Mouse (Mus musculus) kidney, postnatal 10 days (tissue): Measurements from ENCODE around the gene Aacs.
"Not testable (repeated sequence)": the region's sequence is repeated elsewhere in the genome, so short reads cannot be mapped to it uniquely, and the experiment has no call there.

Experiments
- DNase-seq: peaks from one replicate; pipeline ENCODE4 v3.0.0; 2021; ENCODE audit warnings: mixed read lengths

The Aacs gene

DNA sequence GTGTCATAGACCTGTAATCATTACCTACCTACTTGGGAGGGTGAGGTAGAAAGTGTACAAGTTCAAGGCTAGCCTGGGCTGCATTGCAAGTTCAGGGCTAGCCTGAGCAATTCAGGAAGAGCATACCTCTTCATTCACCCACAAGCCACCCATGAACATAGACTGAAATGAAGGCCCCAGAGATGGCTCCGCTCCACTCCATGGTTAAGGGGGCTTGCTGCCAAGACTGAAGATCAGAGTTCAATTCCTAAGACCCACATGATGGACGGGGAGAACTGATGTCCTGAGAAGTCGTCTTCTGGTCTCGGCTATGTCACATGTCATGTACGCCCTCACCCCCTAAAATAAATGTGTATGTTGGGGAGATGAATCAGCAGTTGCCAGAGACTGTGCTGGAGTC, 9.1 kb upstream of the Aacs start:
- DNase-seq = no peak

DNA sequence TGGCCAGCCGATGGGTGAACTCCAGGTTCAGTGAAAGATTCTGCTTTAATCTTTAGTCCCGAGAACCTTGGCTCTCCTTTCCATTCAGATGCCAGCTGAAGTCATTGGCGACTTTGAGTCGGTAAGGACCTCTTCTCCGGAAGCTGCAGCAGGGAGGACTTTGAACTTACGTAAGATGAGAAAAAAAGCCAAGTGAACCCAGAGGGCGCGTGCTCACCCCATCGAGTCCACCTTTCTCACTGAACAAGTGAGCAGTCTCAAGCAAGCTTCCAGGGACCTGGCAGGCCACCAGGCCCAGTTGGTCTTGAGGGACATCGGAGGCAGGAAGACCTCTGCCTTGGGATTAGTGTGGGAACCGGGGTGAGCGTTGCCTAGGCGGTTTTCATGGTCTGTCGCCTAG, 8.4 kb upstream of the Aacs start:
- peak; percentile 73 for DNase-seq

DNA sequence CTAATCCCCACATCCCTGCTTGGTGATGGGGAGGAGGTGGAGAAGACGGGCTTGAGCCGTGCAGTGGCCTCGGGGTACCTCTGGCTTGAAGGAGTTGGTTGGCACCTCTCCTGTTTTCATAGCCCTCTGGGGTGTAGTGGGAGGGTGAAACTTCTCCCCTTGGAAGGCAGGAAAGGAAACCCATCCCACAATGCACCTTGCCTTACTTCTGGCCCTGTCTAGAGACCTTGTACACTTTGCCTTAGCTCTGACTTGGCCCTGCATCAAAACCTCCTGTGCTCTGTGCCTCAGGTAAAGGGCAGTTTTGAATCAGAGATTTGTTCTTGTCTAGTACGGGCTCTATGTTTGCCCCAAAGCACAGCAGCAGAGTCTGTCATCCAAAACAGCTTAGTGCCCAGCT, 4.9 kb upstream of the Aacs start:
- DNase-seq = no peak

DNA sequence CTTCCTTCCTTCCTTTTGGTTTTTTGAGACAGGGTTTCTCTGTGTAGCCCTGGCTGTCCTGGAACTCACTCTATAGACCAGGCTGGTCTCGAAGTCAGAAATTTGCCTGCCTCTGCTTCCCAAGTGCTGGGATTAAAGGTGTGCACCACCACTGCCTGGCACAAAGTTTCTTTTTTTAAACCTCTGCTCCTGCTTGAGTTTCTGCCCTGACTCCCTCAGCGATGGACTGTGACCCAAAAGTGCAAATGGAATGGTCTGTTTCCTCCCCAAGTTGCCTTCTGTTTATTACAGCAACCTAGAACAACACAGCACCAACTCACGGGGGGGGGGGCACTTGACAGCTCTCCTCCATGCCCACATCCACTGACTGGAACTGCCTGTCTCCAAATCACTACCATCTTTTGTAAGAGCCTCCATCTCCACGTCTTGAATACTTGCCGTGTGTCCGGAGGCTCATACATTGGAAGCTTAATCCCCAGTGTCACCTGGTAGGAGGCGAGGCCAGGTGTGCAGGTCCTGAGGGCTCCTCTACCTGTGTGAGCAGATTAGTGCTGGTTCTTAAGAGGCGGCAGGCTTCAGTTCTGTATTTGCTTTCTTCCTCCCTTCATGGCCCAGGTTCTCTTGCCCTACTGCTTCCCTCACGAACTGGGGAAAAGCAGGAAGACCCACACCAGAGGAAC, 2.7 kb upstream of the Aacs start:
- DNase-seq = no peak

DNA sequence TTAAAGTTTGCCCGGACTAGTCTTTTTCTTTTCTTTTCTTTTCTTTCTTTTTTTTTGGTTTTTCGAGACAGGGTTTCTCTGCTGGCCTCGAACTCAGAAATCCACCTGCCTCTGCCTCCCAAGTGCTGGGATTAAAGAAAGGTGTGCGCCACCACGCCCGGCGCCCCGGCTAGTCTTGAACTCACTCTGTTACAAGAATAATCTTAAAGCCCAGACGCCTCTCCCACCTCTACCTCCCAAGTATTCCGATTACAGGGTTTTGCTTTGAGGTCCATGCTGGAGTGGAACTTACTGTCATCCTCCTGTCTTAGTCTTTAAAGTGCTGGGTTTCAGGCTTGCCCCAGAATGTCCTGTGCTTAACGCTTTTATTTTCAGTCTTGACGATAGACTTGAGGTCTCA, 584 bp upstream of the Aacs start:
- no peak for DNase-seq

DNA sequence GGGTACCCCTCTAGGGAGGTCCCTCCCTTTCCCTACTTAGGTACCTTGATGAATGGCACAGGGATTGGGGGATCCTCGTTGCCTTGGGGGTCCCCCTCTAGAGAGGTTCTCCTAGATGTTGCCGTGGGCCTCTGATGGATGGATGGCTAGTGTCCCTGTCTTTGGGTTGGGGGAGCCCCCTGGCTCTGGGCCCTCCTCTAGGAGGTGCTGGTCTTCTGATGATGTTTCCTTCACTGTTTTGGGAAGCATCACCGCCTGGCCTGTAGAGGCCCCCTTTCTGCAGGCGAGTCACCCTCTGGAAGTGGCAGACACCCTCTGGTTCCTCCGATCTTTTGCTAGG, 642 bp downstream of the Aacs start:
- DNase-seq = no peak

DNA sequence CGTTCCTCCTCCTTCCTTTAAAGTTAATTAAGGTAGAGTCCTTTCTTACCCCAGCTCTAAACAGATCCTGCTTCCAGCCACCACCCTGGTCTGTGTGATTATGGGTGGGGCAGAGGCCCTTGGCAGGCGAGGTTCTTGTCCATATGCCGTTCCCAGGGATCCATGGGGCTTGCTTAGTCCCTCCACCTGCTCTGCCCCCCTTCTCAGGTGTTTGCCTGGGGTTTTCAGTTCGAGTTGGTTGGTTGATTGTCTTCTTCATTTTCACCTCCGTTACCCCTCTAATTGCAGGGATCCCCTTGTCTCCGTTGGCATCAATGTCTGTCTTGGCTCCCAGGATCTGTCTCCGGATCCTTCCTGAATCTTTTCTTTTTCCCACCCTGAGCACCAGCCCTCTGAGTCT, 1.2 kb downstream of the Aacs start:
- DNase-seq = no peak

DNA sequence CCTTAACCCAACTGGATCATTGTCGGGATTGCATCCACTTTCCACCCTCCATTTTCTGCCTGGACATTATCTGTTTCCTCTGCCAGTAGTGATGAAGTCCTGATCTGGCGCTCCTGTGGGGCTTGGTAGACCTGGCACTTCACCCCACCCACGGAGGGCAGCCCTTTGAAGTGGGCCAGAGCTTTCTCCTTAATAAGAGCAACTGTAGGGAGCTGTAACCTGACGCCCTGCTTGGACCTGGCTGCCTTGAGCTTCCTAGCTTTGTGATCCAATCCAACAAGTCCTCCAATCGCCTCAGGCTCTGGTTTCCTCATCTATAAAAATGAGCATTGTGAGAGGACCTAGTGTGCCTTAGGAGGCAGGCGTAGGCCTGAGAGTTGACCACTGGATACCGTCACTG, 1.9 kb downstream of the Aacs start:
- no peak for DNase-seq

DNA sequence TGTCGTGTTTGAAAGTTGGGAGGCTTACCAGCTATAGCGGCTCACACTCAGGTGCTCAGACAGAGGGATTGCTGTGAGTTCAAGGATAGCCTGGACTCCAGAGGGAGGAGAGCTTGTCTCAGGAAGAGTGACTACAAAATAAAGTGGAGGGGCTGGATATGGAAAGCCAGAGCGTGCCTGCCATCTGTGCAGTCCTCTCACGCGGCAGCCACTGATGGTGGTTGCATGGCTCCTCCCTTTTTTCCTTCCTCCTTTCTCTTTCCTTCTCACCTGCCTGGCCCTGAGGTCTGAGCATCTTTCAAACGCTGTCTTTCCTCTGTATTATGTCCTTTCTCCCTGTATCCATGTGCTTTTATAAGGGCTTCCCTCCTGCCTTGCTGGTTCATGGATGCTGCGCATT, 2.4 kb downstream of the Aacs start:
- DNase-seq = no peak

DNA sequence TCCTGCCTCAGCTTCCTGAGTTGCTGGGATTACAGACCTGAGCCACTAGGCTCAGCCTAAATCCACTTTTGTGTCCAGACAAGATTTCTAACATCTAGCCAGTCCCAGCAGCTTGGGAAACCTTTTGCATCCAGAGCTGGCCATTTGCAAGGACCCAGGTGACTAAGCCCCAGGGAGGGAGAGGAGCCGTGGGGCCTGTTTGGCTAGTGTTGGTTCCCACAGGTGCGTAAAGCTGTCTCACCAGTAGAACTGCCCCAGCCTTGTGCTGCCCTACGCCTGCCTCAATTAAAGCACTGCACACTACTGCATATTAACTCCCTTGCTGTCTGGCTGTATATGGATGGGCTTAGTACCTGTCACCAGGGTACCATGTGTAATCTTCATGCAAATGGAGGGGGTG, 3.8 kb downstream of the Aacs start:
- no peak for DNase-seq

DNA sequence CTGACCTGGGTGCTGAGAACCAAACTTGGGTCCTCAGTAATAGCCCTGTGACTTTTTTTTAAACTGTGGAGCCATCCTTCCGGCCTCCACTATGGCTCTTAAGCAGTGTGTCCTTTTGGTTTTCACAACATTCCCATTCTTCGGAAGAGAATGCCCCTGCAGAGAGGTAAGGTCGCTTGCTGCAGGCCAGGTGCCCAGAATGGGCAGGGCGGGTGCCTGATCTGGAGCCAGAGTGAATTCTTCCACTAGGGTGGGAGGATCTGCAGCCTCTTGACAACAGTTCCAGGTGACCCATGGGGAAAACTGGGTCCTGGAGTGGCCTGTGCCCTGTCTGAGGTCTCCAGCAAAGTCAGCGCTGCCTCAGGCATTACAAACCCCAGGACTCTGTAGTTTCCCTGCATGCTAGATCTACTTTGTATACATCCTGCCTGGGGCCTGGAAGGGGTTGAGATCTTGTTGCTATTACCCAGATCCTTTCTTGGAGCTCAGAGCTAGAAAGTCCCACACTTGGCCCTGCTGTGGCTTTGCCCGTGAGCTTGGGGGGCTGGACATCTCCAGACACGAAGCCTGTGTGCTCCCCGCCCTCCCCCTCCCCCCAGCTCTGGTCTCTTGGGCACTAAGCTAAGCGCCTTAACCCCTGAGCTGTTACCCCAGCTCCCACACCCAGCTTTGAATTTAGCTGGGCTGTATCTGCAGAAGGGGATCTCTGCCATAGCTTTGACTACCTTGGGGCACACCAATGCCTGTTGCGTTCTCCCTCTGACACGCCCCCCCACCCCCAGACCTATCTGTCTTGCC, 5.0 kb downstream of the Aacs start:
- no peak for DNase-seq

DNA sequence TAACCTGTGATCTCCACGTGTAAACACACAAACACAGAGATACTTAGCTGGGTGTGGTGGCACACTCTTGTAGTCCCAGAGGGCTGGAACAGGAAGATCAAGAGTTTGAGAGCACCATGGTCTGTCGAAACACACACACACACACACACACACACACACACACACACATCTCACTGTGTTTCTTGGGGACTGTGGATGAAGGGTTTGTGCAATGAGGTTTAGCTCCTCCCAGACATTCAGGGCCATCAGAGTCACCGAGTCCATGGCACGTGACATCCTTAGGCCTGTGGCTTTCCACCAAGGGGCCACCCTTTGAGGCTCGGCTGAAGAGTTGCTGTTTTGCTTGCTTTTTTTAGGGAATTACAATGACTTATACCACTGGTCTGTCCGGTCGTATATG, 6.9 kb downstream of the Aacs start:
- DNase-seq = no peak

DNA sequence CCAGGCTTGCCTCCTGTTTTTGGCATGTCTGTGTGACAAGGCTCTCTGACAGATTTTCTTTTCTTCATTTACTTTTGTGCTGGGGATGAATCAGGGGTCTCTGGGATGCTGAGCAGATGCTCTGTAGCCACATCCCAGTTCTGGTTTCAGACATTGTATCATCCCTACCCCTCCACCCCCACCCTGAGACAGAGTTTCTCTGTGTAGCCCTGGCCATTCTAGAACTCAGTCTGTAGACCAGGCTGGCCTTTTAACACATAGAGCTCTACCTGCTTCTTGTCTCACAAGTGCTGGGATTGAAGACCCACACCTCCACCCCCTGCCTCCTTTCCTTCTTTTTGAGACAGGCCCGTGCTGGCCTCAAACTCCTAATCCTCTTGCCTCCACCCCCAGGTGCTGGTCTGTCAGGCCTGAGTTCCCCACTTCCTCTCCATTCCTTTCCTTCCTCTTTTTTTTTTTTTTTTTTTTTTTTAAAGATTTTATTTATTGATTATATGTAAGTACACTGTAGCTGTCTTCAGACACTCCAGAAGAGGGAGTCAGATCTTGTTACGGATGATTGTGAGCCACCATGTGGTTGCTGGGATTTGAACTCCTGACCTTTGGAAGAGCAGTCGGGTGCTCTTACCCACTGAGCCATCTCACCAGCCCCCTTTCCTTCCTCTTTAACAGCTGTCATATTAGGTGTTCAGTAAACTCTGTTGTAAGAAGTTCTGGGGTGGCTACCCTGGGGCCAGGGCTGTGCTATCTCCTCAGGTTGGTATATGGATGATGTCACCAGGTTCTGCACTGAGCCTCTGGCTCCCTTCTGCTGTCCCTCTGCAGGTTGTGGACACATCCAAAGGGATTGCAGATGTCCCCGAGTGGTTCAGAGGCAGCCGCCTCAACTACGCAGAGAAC, 8.3 kb downstream of the Aacs start:
- DNase-seq = no peak

DNA sequence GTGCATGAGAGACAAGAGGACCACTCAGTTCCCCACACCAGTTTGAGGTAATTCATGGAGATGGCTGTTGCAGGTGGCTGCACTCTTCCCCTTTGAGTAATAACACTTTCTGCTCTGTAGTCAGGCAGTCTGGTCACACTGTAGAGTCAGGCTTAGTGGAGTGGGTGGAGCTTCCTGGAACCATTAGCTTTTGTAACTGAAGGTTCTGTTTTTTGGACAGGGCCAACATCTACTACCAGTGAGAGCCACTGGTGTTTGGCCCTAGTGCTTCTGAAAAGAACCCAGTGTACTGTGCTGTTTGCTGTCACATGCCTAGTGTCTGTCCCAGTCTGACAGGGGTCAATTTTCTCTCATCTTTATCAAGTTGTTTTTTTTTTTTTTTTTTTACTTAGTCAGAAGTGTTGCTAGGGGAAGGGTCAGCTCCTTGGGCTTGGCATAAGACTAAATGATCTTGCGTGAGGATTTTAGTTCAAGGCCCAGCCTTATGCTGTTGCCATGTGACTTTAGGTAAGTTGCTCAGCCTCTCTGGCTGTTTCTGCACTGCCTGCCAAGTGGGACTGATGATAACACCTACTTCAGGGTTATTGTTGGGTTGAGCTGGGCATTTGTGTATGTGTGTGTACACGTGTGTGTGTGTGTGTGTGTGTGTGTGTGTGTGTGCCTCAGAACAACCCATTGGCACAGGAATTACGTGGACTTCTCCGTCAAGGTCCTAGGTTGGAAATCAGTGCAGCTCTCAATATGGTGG, 9.6 kb downstream of the Aacs start:
- DNase-seq = no peak

DNA sequence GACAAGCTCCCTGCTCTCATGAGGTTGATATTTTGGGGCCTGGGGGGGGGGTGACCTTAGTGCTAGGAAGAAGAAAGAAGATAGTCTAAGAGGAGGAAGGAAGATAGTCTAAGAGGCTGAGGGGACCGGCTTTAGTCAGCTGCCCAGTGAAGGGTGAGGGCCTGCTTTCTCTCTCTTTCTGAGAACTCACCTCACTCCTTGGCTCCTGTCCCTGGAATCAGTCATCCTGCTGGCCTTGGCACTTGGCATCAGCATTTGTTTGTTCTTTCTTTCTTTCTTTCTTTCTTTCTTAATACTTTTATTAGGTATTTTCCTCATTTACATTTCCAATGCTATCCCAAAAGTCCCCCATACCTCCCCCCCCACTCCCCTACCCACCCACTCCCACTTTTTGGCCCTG, 10.5 kb downstream of the Aacs start:
- DNase-seq = no peak

DNA sequence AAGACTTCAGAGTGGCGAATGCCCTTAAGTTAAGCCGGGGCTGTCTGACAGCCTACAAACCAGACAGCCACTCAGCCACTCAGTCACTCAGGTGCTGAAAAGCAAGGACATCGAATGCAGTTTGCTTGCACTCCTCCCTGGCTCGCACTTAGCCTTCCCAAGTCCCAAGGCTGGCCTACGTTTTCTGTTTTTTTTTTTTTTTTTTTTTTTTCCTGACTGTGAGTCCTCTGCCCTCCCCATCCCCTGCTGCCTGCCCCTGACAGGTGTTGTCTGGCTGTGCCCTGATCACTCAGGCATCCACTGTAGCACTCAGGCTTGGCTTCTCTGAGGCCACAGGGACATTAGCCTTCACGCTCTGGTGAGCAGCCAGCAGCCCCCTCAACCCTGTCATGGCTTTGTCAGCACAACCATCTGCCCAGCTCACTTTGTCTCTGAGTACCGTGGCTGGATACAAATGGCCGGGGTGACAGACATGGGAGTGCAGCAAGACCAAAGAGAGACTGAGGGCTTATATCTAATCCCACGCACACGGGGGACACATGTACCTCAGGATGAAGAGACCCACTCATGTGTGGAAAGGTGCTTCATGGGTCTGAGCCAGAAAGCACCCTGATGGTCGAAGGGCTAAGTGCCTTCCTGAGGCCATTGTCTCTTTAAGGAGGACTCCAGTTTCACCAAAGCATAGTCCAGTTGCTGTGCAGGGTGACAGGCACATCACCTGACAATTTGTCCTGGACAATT, 11.9 kb downstream of the Aacs start:
- peak; percentile 79 for DNase-seq

DNA sequence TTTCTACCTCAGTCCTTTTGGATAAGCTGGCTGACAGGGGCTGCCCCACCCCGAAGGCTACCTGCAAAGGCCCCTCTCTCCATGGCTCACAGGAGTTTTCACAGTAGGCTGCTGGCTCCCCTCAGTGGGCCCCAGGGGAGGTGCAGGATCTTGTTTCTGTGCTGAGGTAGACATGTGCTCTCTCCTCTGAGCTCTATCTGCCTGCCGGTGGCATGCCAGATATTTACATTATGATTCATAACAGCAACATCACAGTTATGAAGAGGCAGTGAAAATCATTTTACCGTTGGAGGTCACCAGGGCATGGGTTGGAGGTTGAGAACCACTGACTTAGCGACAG, 12.5 kb downstream of the Aacs start:
- DNase-seq = peak; percentile 57

DNA sequence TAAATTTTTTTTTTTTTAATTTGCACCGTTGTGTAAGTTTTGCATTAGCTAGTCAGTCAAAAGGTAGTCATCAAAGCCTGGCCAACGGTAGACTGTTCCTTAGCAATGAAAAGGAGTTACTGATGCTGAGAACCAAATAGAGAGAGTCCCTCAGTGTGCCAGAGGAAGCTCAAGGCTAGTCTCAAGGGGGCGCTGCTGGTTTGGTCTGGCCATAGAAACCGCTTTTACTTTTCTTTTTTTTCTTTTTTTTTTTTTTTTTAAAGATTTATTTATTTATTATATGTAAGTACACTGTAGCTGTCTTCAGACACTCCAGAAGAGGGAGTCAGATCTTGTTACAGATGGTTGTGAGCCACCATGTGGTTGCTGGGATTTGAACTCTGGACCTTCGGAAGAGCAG, 13.3 kb downstream of the Aacs start:
- DNase-seq = not testable (repeated sequence)

DNA sequence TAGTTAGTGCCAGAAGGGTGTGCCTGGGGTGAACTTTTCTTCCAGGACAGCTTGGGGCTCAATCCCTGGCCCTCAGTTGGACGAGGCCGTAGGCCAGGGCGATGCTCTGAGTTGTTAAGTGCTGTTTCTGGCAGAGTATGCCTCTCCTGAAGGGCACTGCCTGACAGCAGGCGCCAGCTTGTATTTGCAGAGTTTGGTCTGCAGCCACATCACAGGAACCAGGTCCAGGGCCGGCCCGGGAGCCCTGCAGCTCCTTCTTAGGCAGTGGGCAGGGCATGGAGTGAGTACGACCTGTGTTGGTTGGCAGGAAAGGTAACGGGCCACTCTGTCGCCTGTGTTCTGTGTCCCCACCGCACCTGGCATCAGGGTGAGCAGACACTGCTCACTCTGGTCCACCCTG, 15.5 kb downstream of the Aacs start:
- no peak for DNase-seq

DNA sequence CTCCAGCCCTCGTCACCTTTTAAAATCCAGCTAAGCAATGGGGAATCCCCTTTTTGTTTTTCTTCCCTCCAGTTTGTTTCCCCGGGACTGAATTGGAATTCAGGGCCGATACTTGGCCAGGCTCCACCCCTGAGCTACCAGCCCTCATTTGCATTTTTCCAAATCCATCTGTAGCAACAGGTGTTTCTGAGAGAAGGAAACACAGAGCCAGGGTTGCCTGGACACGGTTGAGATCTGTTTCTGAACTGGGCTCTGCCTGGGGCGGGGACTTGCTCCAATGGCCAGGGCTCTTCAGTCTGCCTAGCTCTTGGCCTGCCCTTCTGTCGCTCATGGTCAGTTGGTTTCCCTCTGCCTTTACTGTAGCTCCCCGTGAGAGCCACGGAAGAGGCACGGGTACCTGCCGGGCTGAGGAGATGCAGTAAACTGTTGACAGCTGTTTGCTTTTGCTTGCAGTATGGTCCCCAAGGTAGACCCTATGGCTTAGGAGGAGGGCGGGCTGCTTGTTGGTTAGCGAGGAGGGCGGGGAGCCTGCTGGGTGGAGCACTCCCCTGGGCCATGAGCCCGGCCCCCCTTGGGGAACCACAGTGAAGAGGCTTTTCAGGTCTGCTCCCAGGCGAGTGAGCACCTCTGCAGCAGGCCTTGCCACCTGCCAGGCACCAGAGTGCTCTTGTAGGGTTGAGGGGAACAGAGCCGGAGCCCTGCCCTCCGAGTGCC, 16.9 kb downstream of the Aacs start:
- no peak for DNase-seq

DNA sequence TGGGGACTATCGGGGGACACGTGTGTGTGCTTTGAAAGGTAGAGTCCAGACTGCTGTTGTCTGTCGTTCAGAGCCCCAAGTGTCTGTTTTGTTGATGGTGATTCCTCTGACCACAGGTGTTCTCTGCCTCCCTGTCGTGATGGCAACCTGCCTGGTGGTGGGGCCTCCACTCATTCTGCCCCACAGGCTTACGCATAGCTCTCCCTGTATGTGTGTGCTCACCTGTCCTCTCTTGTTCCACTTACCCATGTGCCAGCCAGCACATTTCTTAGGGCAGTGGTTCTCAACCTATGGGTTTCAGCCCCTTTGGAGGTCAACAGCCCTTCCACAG, 17.4 kb downstream of the Aacs start:
- DNase-seq = no peak

DNA sequence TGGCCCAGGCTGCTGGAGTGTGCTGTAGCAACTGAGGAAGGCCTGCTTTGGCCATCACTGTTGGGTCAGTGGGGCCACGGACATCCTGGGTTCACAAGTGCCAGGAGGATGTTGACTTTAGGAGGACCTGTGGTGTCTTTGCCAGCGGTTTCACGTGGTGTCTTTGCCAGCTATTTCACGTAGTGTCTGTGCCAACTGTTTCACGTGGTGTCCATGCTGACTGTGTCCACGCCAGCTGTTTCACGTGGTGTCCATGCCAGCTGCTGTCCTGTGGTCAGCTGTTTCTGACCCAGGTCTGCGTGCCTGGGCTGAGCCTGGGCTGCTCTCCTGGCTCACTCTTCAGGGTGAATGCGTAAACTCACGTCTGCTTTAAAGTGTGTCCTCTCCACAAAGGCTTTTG, 20.0 kb downstream of the Aacs start:
- DNase-seq = no peak
